Mouse (Mus musculus): Measurements from ENCODE around the gene Cabin1.

DNA sequence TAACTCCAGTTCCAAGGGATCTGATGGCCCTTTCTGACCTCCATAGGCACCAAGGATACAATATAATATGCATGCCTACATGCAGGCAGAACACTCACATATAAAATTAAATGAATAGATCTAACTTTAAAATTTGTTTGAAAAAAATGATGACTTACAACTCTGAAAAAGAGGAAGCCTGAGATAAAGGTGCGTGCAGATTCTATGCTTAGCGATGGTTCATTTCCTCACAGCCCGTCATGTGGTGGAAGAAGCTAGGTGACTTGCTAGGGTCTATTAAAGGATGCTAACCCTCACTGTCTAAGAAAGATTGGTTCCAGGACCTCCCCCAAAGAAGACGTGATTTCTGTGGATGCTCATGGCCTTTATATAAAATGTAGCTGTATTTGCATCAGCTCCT is 148.1 kb downstream of the Cabin1 start:
- TF ChIP-seq CTCF (IDR thresholded peaks at IDR 0.05; ENCODE audit: extremely low read depth, insufficient read length, insufficient replicate concordance, low read depth, low read length) (no peak), POLR2A (IDR thresholded peaks at IDR 0.05; ENCODE audit: low read depth, low read length) (no peak)
